Mouse (Mus musculus) T-helper 17 cell (primary cell): ENCODE measurements at regions not wholly inside any gene's neighbourhood (a gene's known extent, or its start where the extent isn't known, plus 50 kb on each side); places are given as distances from the start of the nearest gene placed in this dataset.

ENCODE experiments used
- in situ Hi-C, 2 experiments: fragments of 300-600 bp; cut with MboI, MseI; formaldehyde crosslinking; loops; 1 replicate in 1 of 2; 2 replicates in 1 of 2; pipeline ENCODE4 v1.15.1; 2025; ENCODE audit warnings: high pct_unique_total_duplicates in 2 of 2

DNA sequence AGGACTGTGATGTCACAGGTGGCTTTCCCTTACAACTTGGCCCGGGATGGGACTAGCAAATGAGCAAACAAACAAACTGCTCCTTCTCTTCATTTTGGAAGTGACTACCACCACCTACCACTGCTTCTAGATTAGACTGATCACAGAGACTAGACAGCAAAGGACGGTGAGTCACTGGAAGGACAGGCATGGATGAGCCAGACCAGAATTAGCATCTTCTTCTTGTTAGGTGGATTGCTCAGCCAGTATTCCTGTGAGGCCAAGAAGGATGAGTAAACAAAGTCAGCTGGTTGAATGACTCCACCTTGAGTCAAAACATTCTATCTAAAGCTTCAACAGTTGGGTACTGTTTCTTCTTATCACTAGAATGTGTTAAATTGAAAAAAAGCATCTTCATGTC lies 385.1 kb upstream of the Mon1b start:
- in situ Hi-C loops, result no loop called here

GRCm38 (mm10) chr8:113254076-113254475 lies 381.3 kb upstream of the Mon1b start:
- in situ Hi-C loops, result no loop called here

DNA sequence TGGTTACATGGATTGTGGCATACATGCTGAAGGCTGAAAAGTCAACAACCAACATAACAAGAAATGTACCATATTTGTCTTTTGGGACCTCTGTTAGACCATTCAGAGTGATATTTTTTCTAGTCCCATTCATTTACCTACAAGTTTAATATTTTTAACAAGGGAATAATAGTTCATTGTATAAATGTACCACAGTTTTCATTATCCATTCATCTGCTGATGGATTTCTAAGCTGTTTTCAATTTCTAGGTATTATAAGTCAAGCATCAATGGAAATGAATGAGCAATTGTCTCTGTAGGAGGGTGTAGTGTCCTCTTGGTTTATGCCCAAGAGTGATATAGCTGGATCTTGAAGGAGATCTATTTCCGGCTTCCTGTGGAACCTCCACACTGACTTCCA lies 375.9 kb upstream of the Mon1b start:
- in situ Hi-C loops, result no loop called here

GRCm38 (mm10) chr8:113263296-113263695 lies 372.1 kb upstream of the Mon1b start:
- in situ Hi-C loops, result no loop called here

DNA sequence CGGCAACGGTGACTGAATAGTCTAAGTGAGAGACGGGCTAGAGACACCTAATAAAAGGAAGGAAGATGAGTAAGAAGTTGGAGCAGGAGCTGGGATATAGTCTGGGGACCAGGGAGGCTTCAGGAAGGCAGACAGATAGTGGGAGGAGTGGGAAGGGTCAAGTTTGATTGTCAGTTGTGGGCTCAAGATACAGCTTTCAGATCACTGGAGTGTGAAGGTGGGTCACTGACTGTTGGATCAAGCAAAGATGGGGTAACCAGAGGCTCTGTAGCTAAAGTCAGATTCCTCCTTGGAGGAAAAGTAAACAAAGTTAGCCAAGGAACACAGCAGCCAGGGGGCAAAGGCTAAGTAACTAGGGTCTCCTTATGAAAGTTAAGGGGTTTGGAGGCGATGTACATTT lies 364.1 kb upstream of the Mon1b start:
- in situ Hi-C loops, result no loop called here

DNA sequence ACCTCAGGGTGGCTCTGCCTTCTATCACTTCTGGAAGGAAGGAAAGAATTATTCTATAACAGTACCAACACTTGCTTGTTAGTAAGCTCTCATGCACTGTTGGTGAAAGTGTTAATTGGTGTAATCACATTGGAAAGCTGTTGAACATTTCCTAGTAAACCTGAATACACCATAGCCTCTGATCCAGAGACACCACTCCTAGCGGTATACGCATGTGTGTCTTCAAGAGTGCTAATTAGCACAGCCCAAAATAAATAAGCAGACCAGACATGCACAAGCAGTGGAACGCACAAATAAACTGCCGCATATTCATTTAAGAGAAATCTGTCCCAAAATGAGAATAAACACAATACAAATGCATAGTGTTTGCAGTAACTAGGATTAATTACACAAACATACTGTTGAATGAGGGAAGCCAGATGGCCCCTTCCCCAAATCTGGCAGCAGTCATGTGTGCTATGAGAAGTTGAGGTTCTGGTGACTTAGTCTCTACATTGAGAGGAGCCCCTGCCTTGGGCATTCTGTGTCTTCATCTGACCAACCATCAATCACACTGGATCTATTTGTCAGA lies 335.0 kb upstream of the Mon1b start:
- in situ Hi-C loops, result no loop called here

- in situ Hi-C loops, result no loop called here
These were observed 332.0 kb upstream of the Mon1b start for GRCm38 (mm10) chr8:113303426-113303825.

DNA sequence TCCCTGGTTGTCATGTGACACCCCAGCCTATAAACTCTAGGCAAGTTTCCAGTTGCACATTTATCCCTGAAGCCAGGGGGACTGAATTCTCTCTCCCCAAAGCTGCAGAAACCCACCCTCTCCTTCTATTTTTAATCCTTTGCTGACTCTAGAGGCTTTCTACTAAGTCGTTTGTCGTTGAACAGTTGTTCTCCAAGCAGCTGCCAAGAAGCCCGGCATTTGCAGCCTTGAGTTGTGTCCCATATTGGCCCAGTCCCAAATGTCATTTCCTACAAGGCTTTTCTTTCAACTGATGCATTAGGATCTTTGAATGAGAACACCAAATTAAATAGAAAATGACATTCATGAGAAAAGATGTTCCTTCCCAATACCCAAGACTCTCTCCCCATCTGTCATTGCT lies 318.2 kb upstream of the Mon1b start:
- in situ Hi-C loops, result no loop called here

DNA sequence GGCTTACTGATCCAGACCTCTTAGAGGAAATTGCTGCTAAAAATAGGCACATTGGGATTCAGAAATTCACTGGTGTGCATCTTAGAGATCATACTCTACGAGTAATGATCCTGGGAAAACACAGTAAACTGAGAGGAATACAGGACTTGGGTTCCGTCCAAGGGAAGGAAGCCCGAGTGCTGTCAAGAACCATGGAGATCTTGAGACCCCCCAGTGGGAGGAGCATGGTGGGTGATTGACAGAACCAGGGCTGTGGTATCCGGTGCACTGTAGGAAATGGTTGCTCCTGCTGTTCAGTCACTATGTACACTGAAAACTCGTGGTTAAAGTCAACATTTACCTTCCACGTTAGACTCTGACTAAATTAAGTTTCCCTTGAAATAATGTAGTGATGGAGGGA lies 303.8 kb upstream of the Mon1b start:
- in situ Hi-C loops, result no loop called here

GRCm38 (mm10) chr8:113341306-113341705 lies 294.1 kb upstream of the Mon1b start:
- in situ Hi-C loops, result no loop called here

GRCm38 (mm10) chr8:113361900-113362299 lies 273.5 kb upstream of the Mon1b start:
- in situ Hi-C loops, result no loop called here

GRCm38 (mm10) chr8:113364181-113364580 lies 271.2 kb upstream of the Mon1b start:
- in situ Hi-C loops, result no loop called here

GRCm38 (mm10) chr8:113383517-113383916 lies 251.9 kb upstream of the Mon1b start:
- in situ Hi-C loops, result no loop called here

DNA sequence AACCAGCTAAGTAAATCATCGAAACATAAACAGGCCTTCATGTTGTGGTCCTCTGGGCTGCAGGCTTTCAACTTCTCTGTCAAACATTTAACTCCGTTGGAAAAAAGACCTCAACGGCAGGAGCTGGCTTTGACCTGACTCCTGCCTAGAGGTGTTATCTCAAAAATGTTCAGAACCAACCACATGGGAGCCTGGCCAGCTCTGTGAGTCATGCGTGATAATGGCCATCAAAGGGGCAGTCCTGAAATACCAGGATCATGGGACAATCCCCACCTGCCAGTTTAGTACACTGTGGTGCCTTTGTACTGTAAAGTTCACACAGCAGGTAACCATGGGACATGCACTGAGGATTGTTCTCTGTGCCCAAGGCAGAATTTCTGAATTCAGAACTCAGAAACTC lies 251.4 kb upstream of the Mon1b start:
- in situ Hi-C loops, result no loop called here

DNA sequence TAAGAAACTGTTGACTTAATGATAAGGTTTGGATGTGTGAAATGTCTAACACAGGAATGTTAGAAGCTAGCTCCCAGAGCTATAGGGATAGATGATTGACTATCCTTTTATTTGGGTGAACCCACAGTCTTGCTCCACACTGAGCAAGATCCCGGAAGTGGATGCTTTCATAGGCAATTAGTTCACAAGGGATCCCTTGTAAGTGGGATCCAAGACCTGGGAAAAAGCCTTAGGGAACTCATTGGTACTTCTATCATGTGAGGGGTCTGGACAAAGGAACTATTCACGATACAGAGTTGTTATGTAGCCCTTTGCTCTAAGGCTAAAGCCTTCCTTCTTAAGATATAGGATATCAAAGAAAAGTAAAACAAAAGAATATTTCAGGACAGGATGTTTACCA lies 245.9 kb upstream of the Mon1b start:
- in situ Hi-C loops, result no loop called here

- in situ Hi-C loops, result loop anchor here in 1 of 2 experiments (10.0 kb wide), 1 partner anchor 1095 kb away; no protein-coding TSS in a partner anchor
These were observed 245.3 kb upstream of the Mon1b start for GRCm38 (mm10) chr8:113390038-113390437.

GRCm38 (mm10) chr8:113394319-113394718 lies 241.1 kb upstream of the Mon1b start:
- in situ Hi-C loops, result loop anchor here in 1 of 2 experiments (10.0 kb wide), 1 partner anchor 1100 kb away; no protein-coding TSS in a partner anchor

DNA sequence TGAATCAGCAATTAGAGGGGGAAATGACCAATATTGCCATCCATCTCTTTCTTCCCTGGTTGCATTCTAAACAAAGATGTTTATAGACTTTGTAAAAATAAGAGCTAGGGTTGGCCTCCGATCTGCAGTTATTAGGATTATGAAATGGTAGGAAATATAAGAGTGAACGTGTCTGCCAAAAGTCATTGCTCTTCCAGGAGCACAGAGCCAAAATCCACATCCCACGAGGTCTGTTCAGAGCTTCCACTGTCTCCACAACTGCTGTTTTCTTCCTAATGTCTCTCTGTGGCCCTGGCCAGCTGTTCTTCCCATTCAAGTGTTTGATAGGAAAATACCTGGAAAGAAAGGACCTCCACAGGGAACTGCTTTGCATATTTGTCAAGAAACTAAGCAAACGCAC lies 230.2 kb upstream of the Mon1b start:
- in situ Hi-C loops, result no loop called here

GRCm38 (mm10) chr8:113419352-113419751 lies 216.0 kb upstream of the Mon1b start:
- in situ Hi-C loops, result no loop called here

DNA sequence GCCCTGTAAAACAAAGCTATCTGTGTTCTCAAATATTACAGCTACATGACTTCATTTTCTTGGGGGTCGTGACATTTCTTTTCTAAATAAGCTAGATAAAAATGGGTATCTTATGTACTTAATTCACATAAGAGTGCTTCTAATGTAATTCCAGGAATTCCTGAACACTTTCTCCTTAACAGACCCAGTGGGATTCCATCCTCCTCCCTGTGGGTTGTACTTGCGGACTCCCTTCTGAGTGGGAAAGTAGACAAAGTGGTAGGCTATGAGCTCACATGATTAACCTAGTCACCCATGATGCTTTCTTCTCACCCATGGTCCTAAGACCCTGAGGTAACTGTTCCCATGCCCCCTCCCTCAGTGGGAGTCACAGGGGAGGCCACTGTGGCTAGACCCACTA lies 212.7 kb upstream of the Mon1b start:
- in situ Hi-C loops, result no loop called here

- in situ Hi-C loops, result no loop called here
These were observed 196.3 kb upstream of the Mon1b start for GRCm38 (mm10) chr8:113439088-113439487.

GRCm38 (mm10) chr8:113454022-113454421 lies 181.4 kb upstream of the Mon1b start:
- in situ Hi-C loops, result no loop called here

DNA sequence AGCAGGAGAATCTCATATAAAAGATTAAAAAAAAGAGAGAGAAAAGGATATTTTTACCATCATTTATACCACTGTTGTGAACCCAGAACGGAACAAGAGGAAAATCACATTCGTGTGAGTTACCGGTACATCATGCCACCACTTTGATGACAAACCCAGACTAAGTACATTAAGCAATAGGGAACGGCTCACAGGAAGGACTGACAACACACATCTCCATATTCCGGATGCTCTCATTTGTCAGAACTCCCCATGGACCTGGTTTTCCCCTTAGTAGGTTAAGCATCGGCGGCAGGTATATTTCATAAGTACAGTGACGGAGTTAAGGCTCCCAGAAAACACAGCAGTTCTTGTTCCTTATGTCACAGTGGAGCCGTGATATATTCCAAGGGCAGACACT lies 170.8 kb upstream of the Mon1b start:
- in situ Hi-C loops, result no loop called here

- in situ Hi-C loops, result no loop called here
These were observed 170.2 kb upstream of the Mon1b start for GRCm38 (mm10) chr8:113465156-113465555.
